Mouse (Mus musculus) splenic B cell, adult 2 months (primary cell): ENCODE measurements around the gene Olfr1426.
A peak's percentile ranks its signal among the peaks of the same experiment; 100 is the strongest.
"Not testable (repeated sequence)": the region's sequence is repeated elsewhere in the genome, so short reads cannot be mapped to it uniquely, and the experiment has no call there.

ENCODE experiments used
- DNase-seq: peaks from one replicate; pipeline ENCODE4 v3.0.0-alpha.2; 2011; ENCODE audit warnings: low read depth, low spot score
- H3K27me3 ChIP-seq: 2 replicates; pipeline ENCODE4 v1.6.1; 2012; ENCODE audit warnings: mild to moderate bottlenecking, low read length, moderate library complexity, mixed read lengths; ENCODE audit not compliant: control insufficient read depth, poor library complexity, insufficient read depth, severe bottlenecking
- H3K36me3 ChIP-seq: 2 replicates; pipeline ENCODE4 v1.6.1; 2012; ENCODE audit warnings: mild to moderate bottlenecking, low read length, moderate library complexity, mixed read lengths; ENCODE audit not compliant: control insufficient read depth, poor library complexity, insufficient read depth, severe bottlenecking

The Olfr1426 gene

DNA sequence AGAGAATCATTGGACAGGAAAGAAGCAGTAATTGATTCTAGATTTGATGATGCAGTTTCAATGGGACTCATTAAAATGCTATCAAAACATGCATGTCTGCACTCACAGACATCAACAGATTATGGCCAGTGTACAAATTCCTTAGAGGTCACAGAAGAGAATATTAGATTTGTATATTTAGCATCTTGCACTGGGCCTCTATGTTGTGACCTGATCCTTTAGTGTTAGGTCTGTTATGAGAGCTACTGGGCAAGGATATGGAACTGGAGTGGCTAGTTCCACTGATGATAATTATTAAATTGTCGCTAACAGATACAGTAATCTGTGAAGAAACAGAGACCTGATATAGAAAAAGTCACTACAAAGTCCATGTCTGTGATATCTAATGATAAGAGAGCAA is at the start of gene Olfr1426:
Olfr1426 (minus strand) TSS at position 101 of the 400 bp plus-strand sequence.
- DNase-seq: no peak
- H3K36me3 ChIP-seq: no peaks in the 10 kb centered on the region
- no peaks in the 10 kb centered on the region for H3K27me3 ChIP-seq

DNA sequence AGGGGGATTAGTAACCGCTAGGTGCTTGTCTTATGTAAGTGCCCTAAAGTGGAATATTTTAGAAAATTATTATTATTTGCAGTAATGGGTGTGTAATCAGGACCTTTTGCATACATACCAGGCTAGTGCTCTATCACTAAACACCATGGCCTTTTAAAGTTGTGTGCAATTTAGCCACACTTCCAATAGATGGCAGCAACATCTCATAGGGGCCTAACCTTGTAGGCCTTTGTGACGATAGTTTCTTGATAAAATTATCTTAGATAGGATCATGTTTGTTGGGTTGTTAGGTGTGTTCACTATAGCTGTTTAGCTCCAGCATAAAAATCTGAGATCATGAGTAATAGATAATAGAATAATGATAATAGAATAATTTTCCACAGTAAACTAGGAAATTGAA is 42.5 kb upstream of the Olfr1426 start:
- peak; percentile 39 for DNase-seq
- no peaks in the 10 kb centered on the region for H3K27me3 ChIP-seq
- no peaks in the 10 kb centered on the region for H3K36me3 ChIP-seq

DNA sequence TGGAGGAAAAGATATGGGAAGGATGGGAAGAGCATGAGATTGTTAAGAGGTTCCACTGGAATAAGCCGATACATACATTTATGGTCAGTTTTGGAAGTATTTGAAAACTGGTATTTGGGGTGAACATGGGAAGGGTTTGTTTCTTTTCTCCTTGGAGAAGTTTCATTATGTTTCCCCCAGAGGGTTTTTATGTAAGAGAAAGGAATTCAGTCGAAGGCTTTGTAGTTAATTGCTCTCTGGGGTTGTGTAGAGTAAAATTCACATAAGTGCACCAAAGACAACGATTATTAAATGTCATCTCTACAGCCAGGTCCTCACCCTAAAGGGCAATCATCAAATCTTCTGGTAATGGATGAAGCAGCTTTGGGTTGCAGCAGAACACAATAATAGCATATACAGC is 31.3 kb upstream of the Olfr1426 start, which contains the start of gene Olfr76:
Olfr76 (minus strand) TSS at position 101 of the 400 bp plus-strand sequence.
- Histone ChIP-seq H3K36me3 (no peaks in the 10 kb centered on the region), H3K27me3 (no peaks in the 10 kb centered on the region)
- DNase-seq: no peak

DNA sequence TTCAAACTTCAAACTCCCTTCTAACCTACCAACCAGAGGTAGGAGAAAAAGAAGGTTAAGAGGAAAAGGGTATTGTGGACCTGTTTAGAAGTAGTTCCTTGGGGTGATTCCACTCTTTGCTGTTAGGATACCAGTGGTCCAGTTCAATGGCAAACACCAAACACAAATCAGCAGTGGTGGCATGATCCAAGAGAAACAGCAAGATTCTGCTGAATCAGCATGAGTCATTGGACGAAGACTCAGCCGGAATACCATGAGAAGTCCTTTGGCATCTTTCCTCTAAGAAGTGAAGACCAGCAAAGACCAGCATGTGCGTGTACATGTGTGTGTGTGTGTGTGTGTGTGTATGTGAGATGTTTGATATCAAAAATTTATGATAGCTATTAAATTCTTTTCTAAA is 24.7 kb upstream of the Olfr1426 start:
- DNase-seq: no peak
- no peaks in the 10 kb centered on the region for H3K27me3 ChIP-seq
- no peaks in the 10 kb centered on the region for H3K36me3 ChIP-seq

DNA sequence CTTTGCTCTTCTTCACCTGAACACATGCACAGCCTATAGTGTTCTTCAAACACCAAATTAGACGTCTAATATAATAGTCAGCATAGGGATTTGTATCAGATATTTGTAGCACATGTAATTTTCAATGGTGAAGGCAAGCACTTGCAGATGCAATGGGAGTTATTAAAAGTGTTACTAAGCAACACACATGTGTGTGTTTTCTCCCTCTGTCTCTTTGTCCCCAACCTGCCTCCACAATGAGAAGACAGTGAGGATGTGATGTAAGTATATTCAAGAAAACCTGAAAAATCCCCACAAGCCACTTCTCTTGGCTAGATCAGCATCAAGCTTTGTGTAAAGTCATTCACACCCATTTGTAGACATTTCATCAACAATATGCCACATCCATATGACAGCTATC is 24.0 kb upstream of the Olfr1426 start, which contains the start of gene Olfr1428:
Olfr1428 (minus strand) TSS at position 101 of the 400 bp plus-strand sequence.
- DNase-seq: no peak
- H3K36me3 ChIP-seq: no peaks in the 10 kb centered on the region
- no peaks in the 10 kb centered on the region for H3K27me3 ChIP-seq

DNA sequence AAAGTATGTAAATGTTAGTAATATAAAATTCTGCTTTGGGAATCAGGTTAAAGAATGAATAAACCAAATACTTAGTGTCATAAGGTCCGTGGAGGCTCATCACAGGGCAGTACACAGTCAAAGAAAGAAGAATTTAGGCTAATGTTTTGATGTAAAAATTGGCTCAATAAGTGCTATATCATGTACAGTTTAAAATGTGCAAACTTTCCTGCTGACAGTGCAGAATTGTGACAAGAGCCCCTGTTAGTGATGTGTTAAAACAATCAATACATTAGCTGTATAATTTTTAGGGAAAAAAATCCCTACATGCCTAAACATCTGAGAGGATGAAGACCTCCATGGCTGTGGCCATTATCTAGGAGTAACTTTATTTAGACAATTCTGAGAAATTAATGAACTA is 22.0 kb upstream of the Olfr1426 start:
- H3K36me3 ChIP-seq: no peaks in the 10 kb centered on the region
- no peak for DNase-seq
- no peaks in the 10 kb centered on the region for H3K27me3 ChIP-seq

DNA sequence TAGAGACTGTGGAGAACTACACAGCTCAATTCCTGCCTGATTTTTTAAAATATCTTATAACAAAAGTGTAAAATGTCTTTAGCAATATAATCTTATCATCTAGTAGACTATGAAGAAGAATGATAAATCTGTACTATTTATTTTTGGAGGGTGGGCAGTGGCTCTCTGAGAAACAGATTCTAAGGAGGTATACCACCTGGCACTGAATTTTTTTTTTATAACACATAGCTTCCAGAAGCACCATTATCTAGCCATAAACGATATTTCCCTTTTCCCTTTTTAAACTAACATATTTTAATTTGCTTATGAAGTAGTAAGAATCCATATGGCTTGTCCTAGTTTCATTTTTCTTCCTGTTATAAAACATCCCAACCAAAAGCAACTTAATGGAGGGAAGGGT is 12.7 kb upstream of the Olfr1426 start:
- no peaks in the 10 kb centered on the region for H3K36me3 ChIP-seq
- H3K27me3 ChIP-seq: no peaks in the 10 kb centered on the region
- no peak for DNase-seq

DNA sequence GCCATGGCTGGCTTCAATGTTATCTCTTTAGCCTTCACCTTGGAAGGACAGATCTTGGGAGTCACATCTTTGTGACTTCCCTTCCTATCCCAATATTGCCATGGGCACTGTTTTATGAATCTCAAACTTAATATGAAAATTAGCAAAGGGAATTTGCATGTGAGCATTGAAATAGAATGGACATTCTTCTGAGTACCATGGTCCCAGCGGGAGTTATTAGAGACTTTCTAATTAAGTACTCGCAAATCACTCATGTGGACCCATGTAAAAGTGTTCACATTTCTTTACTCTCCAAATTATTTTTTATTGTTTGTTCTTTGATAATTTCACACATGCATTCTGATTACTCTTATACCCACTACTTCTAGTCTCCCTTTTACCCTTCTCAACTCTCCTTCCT is 11.4 kb upstream of the Olfr1426 start, which contains the start of gene Olfr1427:
Olfr1427 (minus strand) TSS at position 101 of the 400 bp plus-strand sequence.
- Histone ChIP-seq H3K27me3 (no peaks in the 10 kb centered on the region), H3K36me3 (no peaks in the 10 kb centered on the region)
- no peak for DNase-seq

DNA sequence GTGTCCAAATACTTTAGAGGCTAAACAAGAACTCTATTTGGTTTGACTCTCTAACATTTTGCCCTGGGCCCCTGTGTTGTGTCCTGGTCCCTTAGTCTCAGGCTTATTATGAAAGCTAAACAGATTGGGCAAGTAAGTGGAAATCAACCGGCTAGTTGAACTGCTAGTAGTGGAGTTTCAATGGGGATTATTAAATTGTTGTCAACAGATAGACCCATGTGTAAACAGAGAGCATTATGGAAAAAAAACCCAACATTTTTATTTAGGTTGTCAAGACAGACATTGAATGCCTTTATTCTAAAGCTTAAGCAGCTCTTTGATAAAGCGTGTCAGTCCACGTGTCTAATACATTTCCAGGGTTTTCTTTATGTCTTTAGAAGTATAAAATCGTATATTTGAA is 14.2 kb downstream of the Olfr1426 start, which contains the start of gene Olfr1425:
Olfr1425 (minus strand) TSS at position 101 of the 400 bp plus-strand sequence.
- H3K36me3 ChIP-seq, DNase-seq, H3K27me3 ChIP-seq: not testable (repeated sequence)

DNA sequence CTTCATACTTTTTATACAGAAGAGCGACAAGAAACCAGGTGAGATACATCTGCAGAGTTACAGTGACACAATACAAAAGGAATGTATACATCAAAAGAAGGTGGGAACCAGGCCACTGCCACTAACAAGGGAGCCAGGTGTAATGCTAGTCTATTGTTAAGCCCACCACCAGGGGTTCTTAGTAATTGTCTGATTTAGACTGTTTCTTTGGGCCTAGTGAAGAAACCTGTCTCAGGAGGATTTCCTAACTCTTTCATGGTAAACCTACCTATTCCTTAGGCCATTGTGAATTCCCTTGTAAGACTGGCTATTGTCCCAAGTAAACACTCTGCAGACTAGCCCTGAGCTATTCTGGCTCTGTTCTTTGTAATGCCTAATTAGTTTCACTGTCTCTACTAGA is 22.3 kb downstream of the Olfr1426 start:
- H3K27me3 ChIP-seq, H3K36me3 ChIP-seq, DNase-seq: not testable (repeated sequence)

DNA sequence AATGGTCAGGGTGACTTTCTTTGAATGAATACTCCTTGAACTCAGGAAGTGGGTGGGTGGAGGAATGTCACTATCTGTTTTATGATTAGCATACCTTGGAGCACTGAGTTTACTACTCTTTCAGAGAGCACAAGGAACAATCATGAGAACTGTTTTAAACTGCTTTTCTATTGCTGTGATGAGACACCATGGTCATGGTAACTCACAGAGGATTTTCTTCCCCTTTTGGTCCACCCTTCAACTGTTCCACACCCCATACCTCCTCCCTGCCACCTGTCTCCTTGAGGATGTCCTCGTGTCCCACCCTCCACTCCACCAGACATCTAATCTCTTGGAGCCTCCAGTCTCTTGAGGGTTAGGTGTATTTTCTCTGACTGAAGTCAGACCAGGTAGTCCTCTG is 24.0 kb downstream of the Olfr1426 start:
- not testable (repeated sequence) for H3K36me3 ChIP-seq, DNase-seq, H3K27me3 ChIP-seq

DNA sequence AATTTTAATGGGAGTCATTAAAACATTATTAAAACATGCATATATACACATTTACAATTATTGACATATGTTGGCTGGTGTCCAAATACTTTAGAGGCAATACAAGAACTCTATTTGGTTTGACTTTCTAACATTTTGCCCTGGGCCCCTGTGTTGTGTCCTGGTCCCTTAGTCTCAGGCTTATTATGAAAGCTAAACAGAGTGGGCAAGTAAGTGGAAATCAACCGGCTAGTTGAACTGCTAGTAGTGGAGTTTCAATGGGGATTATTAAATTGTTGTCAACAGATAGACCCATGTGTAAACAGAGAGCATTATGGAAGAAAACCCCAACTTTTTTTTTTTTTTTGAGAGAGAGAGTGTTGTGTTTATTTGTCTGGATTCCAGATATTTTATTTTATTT is 29.2 kb downstream of the Olfr1426 start, which contains the start of gene Olfr1424:
Olfr1424 (minus strand) TSS at position 101 of the 400 bp plus-strand sequence.
- H3K27me3 ChIP-seq, H3K36me3 ChIP-seq: not testable (repeated sequence)

DNA sequence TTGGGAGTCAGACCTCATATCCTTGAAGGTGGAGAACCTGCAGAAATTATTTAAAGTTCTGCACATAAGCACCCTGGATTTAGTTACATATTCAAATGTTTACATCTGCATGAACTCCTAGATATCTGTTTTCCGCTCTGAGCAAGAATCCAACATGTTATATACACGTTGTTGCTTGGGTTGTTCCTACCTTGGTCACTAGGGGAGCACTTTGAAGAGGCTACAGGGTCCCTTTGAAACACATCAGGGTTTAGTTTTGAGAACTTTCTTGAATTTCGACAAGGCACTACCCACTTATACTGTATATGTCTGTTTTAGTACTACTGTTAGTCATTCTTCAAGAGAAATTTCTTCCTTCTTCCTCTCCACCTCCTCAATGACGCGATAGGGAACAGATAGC is 48.6 kb downstream of the Olfr1426 start:
- Histone ChIP-seq H3K27me3 (no peaks in the 10 kb centered on the region), H3K36me3 (no peaks in the 10 kb centered on the region)
- no peak for DNase-seq

More for the DNA sequence above, 29.2 kb downstream of the Olfr1426 start, which contains the start of gene Olfr1424:
- not testable (repeated sequence) for DNase-seq

DNA sequence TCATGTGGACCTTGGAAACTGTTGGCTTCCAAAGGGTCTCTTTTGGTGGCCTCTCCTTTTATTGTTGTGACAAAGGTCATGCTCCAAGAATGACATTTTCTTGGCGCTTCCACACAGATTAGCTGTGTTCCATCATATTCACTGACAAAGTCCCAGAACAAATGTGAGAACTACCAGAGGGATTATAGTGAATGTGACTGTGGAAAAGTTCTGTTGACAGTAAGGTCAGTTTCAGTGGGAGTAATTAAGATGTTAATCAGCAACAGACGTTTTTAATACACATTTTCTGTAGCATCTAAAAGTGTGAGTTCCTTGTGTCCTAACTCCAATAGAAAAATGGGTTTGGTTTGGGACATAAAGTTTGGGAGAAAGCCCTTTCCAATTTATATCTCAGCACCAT is 50.6 kb downstream of the Olfr1426 start, which contains the start of gene Olfr1423:
Olfr1423 (minus strand) TSS at position 101 of the 400 bp plus-strand sequence.
- DNase-seq: no peak
- no peaks in the 10 kb centered on the region for H3K36me3 ChIP-seq
- H3K27me3 ChIP-seq: no peaks in the 10 kb centered on the region

DNA sequence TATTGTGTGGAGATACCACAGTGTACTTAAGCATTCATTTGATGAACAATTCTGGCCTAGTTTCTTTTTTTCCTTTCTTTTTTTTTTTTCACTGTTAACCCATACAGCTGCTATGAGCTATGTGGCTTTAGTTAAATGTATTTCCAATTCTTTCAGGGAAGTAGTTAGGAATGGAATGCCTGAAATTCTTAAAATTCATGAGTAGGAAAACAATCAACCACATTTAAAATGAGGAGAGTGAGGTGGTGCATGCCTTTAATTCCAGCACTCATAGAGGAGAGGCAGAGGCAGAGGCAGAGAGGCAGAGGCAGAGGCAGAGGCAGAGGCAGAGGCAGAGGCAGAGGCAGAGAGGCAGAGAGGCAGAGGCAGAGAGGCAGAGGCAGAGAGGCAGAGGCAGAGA is 54.1 kb downstream of the Olfr1426 start:
- no peak for DNase-seq
- Histone ChIP-seq H3K27me3 (no peaks in the 10 kb centered on the region), H3K36me3 (no peaks in the 10 kb centered on the region)
